Comparison of ENCODE assay signal across 8 mouse cellular contexts in the genomic region with DNA sequence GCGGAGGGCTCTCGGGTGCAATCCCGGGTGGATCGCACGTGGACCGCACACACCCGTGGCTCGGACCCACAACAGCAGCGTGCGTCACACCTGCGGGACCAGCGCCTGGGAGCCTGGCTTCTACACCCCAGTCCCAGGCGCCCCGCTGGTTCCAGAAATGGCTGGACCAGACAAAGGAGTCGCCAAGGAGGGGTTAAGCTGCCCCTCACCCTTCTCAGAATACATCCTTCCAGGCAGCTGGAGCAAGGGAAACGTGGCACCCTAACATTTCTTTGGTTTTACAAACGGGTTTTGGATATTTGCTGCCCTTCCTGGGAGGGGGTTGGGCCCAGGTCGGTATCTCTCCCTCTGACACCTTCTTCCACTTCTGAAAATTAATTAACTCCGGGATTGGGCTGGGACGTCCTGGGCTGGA. TPM values are rescaled to one million over a fixed set of nuclear protein-coding genes. Genes with fewer than 3 reads are reported as not detected.
A peak's percentile ranks its signal among the peaks of the same experiment; 100 is the strongest.
DNase-seq lines count a peak whose midpoint lies in the region; ATAC-seq lines count a peak whose summit lies in the region.

No protein-coding gene starts in this region.

- no peaks in the 10 kb centered on the region for H3K9me3 ChIP-seq in heart, embryonic 11.5 days (replicated peaks; ENCODE audit: control insufficient read depth, low read length)
- no peaks in the 10 kb centered on the region for H3K9me3 ChIP-seq in kidney, embryonic 15.5 days (replicated peaks)

- 5% methylated on average over 20 of the region's 20 CpGs for WGBS in heart, embryonic 11.5 days (ENCODE audit: insufficient replicate concordance)
- 1% methylated on average over 20 of the region's 20 CpGs for WGBS in kidney, embryonic 15.5 days

- peak overlapping the region; percentile 85 for H3K4me3 ChIP-seq in heart, embryonic 11.5 days (ENCODE audit: low read depth, low read length)
- H3K4me3 ChIP-seq in kidney, embryonic 15.5 days (replicated peaks): peak overlapping the region; percentile 74

- no peaks in the 10 kb centered on the region for H3K27me3 ChIP-seq in heart, embryonic 11.5 days (ENCODE audit: control insufficient read depth, insufficient read depth, low read length)
- no peaks in the 10 kb centered on the region for H3K27me3 ChIP-seq in kidney, embryonic 15.5 days

- H3K27ac ChIP-seq in heart, embryonic 11.5 days (ENCODE audit: low read depth, low read length): peak overlapping the region; percentile 98
- peak overlapping the region; percentile 97 for H3K27ac ChIP-seq in kidney, embryonic 15.5 days

- peak overlapping the region; percentile 96 for H3K4me2 ChIP-seq in heart, embryonic 11.5 days
- H3K4me2 ChIP-seq in kidney, embryonic 15.5 days: peak overlapping the region; percentile 76

- ATAC-seq in heart, embryonic 11.5 days (replicated peaks; ENCODE audit: insufficient number of reproducible peaks, low FRiP score, low TSS enrichment): no peak
- no peak for ATAC-seq in kidney, embryonic 15.5 days (replicated peaks; ENCODE audit: low FRiP score)
- ATAC-seq in activated CD4-positive, CD25-positive, alpha-beta regulatory T cell, adult 4 months: no peak

- no peaks in the 10 kb centered on the region for H3K36me3 ChIP-seq in heart, embryonic 11.5 days (ENCODE audit: control insufficient read depth, insufficient read depth, low read length)
- no peaks in the 10 kb centered on the region for H3K36me3 ChIP-seq in kidney, embryonic 15.5 days

- H3K4me1 ChIP-seq in heart, embryonic 11.5 days (ENCODE audit: control insufficient read depth, insufficient read depth, low read length): peaks cover 55% of the 10 kb centered on the region
- peaks cover 68% of the 10 kb centered on the region for H3K4me1 ChIP-seq in kidney, embryonic 15.5 days

- DNase-seq in adrenal gland, adult (ENCODE audit: inconsistent age in 2 of 2, low spot score in 1 of 2): peak; percentile 62 to 88
- DNase-seq in adrenal gland, postnatal 4 days (ENCODE audit: low spot score in 2 of 2): no peak
- DNase-seq in adrenal gland, postnatal 14 days: peak; percentile 70
- DNase-seq in mesoderm, embryonic 11.5 days (ENCODE audit: low read depth, low spot score): peak; percentile 71
- DNase-seq in layer of hippocampus, adult 9-10 months (ENCODE audit: low spot score): no peak

- peak overlapping the region; percentile 88 for H3K9ac ChIP-seq in heart, embryonic 11.5 days (ENCODE audit: low read depth, low read length)
- H3K9ac ChIP-seq in kidney, embryonic 15.5 days: peak overlapping the region; percentile 92

RNA-seq across cellular contexts. Expression of gene Slc38a10, which starts 35.7 kb away (rescaled TPM):
- total RNA-seq in adrenal gland, postnatal 4 days (2021): 100 to 1,000 TPM; 132 to 147 TPM
- 105 and 115 TPM in 2 replicates for total RNA-seq in adrenal gland, postnatal 14 days (2021)
- 57.5 and 72.0 TPM in 2 replicates for polyA plus RNA-seq in heart, embryonic 11.5 days (2014; fragmentation: Nextera tagmentation; extraction: Ambion mirVana)
- 109 and 115 TPM in 2 replicates for polyA plus RNA-seq in kidney, embryonic 15.5 days (2015; fragmentation: Nextera tagmentation; extraction: Ambion mirVana)
- polyA plus RNA-seq in activated CD4-positive, CD25-positive, alpha-beta regulatory T cell, adult 4 months (2017; shearing (Covaris generic)): 10 to 100 TPM; 30.8 to 54.7 TPM

RNA-seq across cellular contexts. Expression of gene Bahcc1, which starts 45.9 kb away (rescaled TPM):
- 10 to 100 TPM; 25.3 to 26.7 TPM for total RNA-seq in adrenal gland, postnatal 4 days (2021)
- total RNA-seq in adrenal gland, postnatal 14 days (2021): 12.4 and 17.2 TPM in 2 replicates
- 7.0 and 9.1 TPM in 2 replicates for polyA plus RNA-seq in heart, embryonic 11.5 days (2014; fragmentation: Nextera tagmentation; extraction: Ambion mirVana)
- 11.8 and 14.1 TPM in 2 replicates for polyA plus RNA-seq in kidney, embryonic 15.5 days (2015; fragmentation: Nextera tagmentation; extraction: Ambion mirVana)
- not detected for polyA plus RNA-seq in activated CD4-positive, CD25-positive, alpha-beta regulatory T cell, adult 4 months (2017; shearing (Covaris generic))

Comparison
In these comparisons a context has a peak if more than half of its experiments do, and no peak if none do; other contexts are left out.
1. DNase-seq: peak in adrenal gland, adult (2 of 2), adrenal gland, postnatal 14 days (single experiment) and mesoderm, embryonic 11.5 days (single experiment); none in adrenal gland, postnatal 4 days (0 of 2) and layer of hippocampus, adult 9-10 months (single experiment).